Mouse (Mus musculus) embryonic fibroblast, embryonic 13.5 days (primary cell): ENCODE results near the gene Dazap1. TPM values are rescaled to one million over a fixed set of nuclear protein-coding genes. Genes with fewer than 3 reads are reported as not detected.

Source experiments
- H3K27ac ChIP-seq: 2 replicates; pipeline ENCODE4 v1.5.1; 2012; ENCODE audit warnings: low read length, control low read depth, inconsistent platforms; ENCODE audit not compliant: insufficient read depth
- H3K4me1 ChIP-seq: 2 replicates; pipeline ENCODE4 v1.6.1; 2011; ENCODE audit warnings: low read length; ENCODE audit not compliant: control insufficient read depth, insufficient read depth
- H3K4me3 ChIP-seq: 2 replicates; pipeline ENCODE4 v1.5.1; 2011; ENCODE audit warnings: mild to moderate bottlenecking, control low read depth, low read length; ENCODE audit not compliant: insufficient read depth
- CTCF ChIP-seq: IDR thresholded peaks from 2 replicates; pipeline ENCODE4 v1.5.1; 2011; ENCODE audit warnings: mild to moderate bottlenecking, control low read depth, low read length, moderate library complexity, borderline replicate concordance; ENCODE audit not compliant: insufficient read depth
- POLR2A ChIP-seq: IDR thresholded peaks from 2 replicates; pipeline ENCODE4 v1.6.1; 2011; ENCODE audit warnings: low read depth, mild to moderate bottlenecking, control low read depth, low read length, moderate library complexity
- polyA plus RNA-seq: library from polyadenylated mRNA; stranded (reverse); fragments of >200 nt; gene quantifications from 2 replicates; pipeline ENCODE4 v1.2.4, GENCODE M21; 2011; ENCODE audit warnings: low read depth; ENCODE audit not compliant: missing spikeins, insufficient read length

The Dazap1 gene
- polyA plus RNA-seq, 1 experiment, result 142 TPM

- Histone ChIP-seq H3K4me1 (no peaks in the 10 kb centered on the region; the same call in 1 of the 2 replicates), H3K27ac (no peak within 1 kb of the TSS)
- TF ChIP-seq CTCF (peak; percentile 62; the same call in 1 of the 2 replicates), POLR2A (peak; percentile 54; the same call in 1 of the 2 replicates)
Measured at GRCm38 (mm10) chr10:80295618-80296425, 34.5 kb downstream of the Dazap1 start, which contains the start of gene Apc2. Gene Apc2, plus strand, starts transcription at chr10:80295977.

GRCm38 (mm10) chr10:80296824-80297223 lies 35.5 kb downstream of the Dazap1 start:
- Histone ChIP-seq H3K4me1 (no peaks in the 10 kb centered on the region; the same call in 1 of the 2 replicates), H3K4me3 (no peak overlapping the region), H3K27ac (no peak overlapping the region)
- TF ChIP-seq POLR2A, result no peak
- no peak for TF ChIP-seq CTCF

More at GRCm38 (mm10) chr10:80295618-80296425, 34.5 kb downstream of the Dazap1 start, which contains the start of gene Apc2:
- no peak within 1 kb of the TSS for H3K4me3 ChIP-seq

- no peaks in the 10 kb centered on the region for H3K4me1 ChIP-seq
Measured at GRCm38 (mm10) chr10:80297526-80298133, 36.3 kb downstream of the Dazap1 start.

GRCm38 (mm10) chr10:80298571-80299281 lies 37.4 kb downstream of the Dazap1 start:
- no peak overlapping the region for H3K4me3 ChIP-seq
- H3K4me1 ChIP-seq, result no peaks in the 10 kb centered on the region
- no peak for TF ChIP-seq CTCF
- no peak overlapping the region for H3K27ac ChIP-seq

More at GRCm38 (mm10) chr10:80297526-80298133, 36.3 kb downstream of the Dazap1 start:
- no peak for TF ChIP-seq POLR2A
- TF ChIP-seq CTCF, result no peak
- Histone ChIP-seq H3K4me3 (no peak overlapping the region), H3K27ac (no peak overlapping the region)

- H3K4me1 ChIP-seq, result no peaks in the 10 kb centered on the region
- no peak overlapping the region for H3K27ac ChIP-seq
- H3K4me3 ChIP-seq, result no peak overlapping the region
- TF ChIP-seq POLR2A, result no peak
- TF ChIP-seq CTCF, result no peak
Measured at GRCm38 (mm10) chr10:80299301-80299700, 38.0 kb downstream of the Dazap1 start.

GRCm38 (mm10) chr10:80299824-80300223 lies 38.5 kb downstream of the Dazap1 start:
- TF ChIP-seq CTCF, result no peak
- TF ChIP-seq POLR2A, result no peak
- Histone ChIP-seq H3K4me3 (no peak overlapping the region), H3K27ac (no peak overlapping the region), H3K4me1 (no peaks in the 10 kb centered on the region)

GRCm38 (mm10) chr10:80300672-80301181 lies 39.4 kb downstream of the Dazap1 start:
- no peak for TF ChIP-seq CTCF
- TF ChIP-seq POLR2A, result no peak
- Histone ChIP-seq H3K4me3 (no peak overlapping the region), H3K27ac (no peak overlapping the region), H3K4me1 (no peaks in the 10 kb centered on the region)

- no peak for TF ChIP-seq CTCF
- no peak for TF ChIP-seq POLR2A
- Histone ChIP-seq H3K4me1 (no peaks in the 10 kb centered on the region), H3K4me3 (no peak overlapping the region), H3K27ac (no peak overlapping the region)
Measured at GRCm38 (mm10) chr10:80301256-80302081, 40.2 kb downstream of the Dazap1 start.

- no peaks in the 10 kb centered on the region for H3K4me1 ChIP-seq
- H3K4me3 ChIP-seq, result no peak overlapping the region
- no peak overlapping the region for H3K27ac ChIP-seq
- TF ChIP-seq POLR2A, result no peak
Measured at GRCm38 (mm10) chr10:80302082-80302355, 40.7 kb downstream of the Dazap1 start.
